Mouse (Mus musculus) megakaryocyte, embryonic 14.5 days (primary cell): ENCODE results near the gene Edem1.

Experiments used
- FLI1 ChIP-seq: IDR thresholded peaks from 2 replicates; pipeline ENCODE4 v1.6.1; 2012; ENCODE audit warnings: low read length, inconsistent platforms, mixed read lengths
- GATA1 ChIP-seq: IDR thresholded peaks from 3 replicates; pipeline ENCODE4 v1.6.1; 2012; ENCODE audit warnings: mixed read lengths, low read length, inconsistent platforms, borderline replicate concordance

DNA sequence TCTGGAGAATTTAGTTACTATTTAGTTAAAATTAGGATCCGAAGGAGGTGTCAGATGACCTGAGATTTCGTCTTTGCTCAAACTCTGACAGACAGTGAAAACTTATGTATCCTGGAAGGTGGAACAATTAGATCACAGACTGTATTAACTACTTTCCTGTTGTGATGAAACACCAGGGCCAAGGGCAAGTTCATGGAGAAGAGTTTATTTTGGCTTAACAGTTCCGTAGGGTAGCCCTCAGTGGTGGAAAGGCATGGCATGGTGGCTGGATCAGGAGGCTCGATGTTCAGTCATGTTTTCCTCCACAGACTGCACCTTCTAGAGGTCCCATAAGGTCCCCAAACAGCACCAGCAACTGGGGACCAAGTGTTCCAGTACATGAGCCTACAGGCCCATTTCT lies 8.6 kb downstream of the Edem1 start:
- no peak for TF ChIP-seq GATA1
- no peak for TF ChIP-seq FLI1
